Mouse (Mus musculus) spleen, embryonic (tissue): ENCODE data around the gene Sema3b.
"Not testable (repeated sequence)": the region's sequence is repeated elsewhere in the genome, so short reads cannot be mapped to it uniquely, and the experiment has no call there.

ENCODE experiments used
- CTCF ChIA-PET: fragments of 350-600 bp; sonication (Branson Sonifier 250); formaldehyde crosslinking; loops from one replicate; lab custom pipeline; 2022; lab: Charles Lee

Gene Sema3b

GRCm38 (mm10) chr9:107576357-107577107 is 32.5 kb downstream of the Sema3b start, which contains the start of gene Hyal1:
Hyal1 (plus strand) TSS chr9:107576927.
- CTCF ChIA-PET, result no interaction called here

GRCm38 (mm10) chr9:107575579-107576356 is 33.3 kb downstream of the Sema3b start:
- CTCF ChIA-PET, result no interaction called here

GRCm38 (mm10) chr9:107573774-107574173 is 35.3 kb downstream of the Sema3b start:
- CTCF ChIA-PET, result not testable (repeated sequence)

DNA sequence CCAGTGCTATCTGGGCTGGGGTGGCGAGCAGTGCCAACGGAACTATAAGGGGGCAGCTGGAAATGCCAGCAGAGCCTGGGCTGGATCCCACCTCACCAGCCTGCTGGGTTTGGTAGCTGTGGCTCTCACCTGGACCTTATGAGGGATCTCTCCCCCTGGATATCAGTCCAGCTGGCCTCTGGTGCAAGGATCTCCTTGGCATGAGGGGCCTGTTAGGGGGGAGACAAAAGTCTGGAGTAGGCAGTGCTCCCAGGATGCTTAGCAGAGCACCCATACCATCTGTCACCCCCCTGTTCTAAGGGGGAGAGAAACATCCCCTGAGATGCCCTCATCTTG is 36.7 kb downstream of the Sema3b start:
- CTCF ChIA-PET, result interaction anchor here (0.7 kb wide), 2 partner anchors 7 to 1095 kb away, joined by 3 to 12 read pairs; no protein-coding TSS in a partner anchor

DNA sequence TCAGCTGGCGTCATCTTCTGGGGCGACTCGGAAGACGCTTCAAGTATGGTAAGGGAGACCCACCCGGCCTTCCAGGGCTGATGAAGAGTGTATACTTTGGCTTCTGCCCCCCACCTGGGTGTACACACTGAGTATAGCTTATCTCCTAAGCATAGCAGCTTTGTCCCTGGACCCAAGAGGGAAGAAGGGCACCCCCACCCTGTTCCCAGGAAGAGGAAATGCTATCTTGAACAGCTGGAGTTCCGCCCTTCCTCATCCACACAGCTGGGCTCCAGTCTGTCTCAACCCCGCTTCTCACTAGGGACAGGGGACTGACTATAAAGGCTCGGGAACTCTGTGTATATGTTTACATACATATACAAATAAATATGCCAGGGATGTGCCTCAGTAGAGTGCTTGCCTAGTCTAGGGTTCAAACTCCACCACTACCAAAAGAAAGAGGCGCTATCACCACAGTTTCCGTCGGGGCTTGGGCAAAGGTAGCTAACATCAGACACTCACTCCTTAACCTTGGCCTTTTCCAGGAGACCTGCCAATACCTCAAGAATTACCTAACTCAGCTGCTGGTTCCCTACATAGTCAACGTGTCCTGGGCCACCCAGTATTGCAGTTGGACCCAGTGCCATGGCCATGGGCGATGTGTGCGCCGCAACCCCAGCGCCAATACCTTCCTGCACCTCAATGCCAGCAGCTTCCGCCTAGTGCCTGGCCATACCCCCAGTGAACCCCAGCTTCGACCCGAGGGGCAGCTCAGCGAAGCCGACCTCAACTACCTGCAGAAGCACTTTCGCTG is 37.3 kb downstream of the Sema3b start:
- CTCF ChIA-PET, result no interaction called here

DNA sequence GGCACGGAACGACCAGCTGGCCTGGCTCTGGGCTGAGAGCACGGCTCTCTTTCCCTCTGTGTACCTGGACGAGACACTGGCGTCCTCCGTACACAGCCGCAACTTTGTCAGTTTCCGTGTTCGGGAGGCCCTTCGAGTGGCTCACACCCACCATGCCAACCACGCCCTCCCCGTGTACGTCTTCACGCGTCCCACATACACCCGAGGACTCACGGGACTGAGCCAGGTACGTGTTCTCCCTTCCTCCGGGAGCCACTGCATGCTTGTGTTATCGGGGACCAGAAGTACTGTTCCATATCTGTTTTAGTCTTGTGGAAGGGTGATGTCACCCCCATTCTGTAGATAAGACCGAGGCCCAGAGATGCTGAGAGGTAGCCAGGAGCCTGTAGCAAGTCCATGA is 38.2 kb downstream of the Sema3b start:
- CTCF ChIA-PET, result no interaction called here

DNA sequence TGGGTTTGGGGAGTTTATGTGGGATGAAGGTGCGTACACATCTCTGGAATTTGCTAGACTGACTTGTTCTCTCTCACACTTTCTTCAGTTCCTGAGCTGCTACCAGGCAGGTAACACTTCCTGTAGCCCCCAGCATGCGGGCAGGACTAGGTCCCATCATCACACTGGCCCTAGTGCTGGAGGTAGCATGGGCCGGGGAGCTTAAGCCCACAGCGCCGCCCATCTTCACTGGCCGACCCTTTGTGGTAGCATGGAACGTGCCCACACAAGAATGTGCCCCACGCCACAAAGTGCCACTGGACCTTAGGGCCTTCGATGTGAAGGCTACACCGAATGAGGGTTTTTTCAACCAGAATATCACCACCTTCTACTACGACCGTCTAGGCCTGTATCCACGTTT is 39.0 kb downstream of the Sema3b start:
- CTCF ChIA-PET, result interaction anchor here (0.8 kb wide), 1 partner anchor 144 kb away, joined by 3 read pairs; no protein-coding TSS in a partner anchor

DNA sequence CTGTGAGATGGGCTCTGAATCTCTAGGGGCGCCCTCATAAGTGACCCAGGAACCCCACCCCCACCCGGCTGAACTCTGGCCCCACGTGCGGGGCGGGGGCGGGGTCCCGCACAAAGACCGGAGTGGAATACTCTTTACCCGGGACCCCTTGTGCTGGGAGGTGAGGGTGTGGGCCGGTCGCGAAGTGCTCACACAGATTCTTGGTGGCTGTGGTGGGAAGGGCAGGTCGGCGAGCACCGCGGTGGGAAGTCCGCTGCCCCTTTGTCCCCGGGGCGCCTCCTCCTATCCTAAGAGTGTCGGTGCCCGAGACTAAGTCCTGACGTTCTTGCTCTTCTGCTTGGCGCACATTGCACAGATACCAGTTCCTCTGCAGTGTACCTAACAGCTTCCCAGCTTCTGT is 39.8 kb downstream of the Sema3b start:
- CTCF ChIA-PET, result interaction anchor here (0.8 kb wide), 1 partner anchor 144 kb away, joined by 3 read pairs; no protein-coding TSS in a partner anchor

DNA sequence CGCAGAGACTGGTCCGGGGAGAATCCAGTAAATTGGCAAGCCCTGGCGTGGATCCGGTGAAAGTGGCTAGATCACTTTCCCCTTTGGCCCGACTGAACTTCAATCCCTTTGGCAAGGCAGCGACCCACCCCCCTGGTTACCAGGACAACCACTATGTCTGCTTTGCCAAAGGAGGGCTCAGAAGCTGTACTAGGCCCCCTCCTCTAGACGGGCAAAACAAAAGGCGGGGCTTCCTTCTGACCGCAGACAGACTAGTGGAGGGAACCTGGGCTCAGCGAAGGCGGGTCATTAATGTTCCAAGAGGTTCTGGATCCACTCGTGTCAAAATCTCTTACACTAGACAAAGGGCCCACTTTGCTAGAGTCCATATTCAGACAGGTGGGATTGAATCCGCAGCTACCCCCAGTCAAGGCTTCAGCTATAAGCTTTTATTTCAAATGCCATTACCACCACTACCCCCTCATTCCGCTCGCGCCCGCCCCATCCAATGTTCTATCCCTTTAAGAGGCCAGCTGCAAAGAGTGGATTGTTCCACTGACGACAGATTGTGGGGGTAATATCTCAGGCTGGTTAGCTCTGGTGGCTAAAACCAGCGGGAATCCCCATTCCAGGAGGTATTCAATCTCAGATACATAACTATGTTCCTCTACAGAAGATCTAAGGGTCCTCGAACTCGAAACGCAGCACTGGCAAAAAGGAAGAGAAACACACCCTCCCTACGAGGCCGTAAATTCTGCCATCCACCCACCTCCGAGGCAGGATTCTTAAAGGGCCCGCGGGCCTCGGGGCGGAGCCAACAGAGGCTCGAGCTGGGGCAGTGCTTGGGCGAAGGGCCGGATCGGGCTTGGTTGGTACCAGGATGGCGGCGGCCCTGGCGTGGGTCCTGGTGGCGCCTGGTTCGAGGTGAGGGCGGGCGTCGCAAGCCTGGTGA is 40.4 kb downstream of the Sema3b start:
- CTCF ChIA-PET, result no interaction called here

- CTCF ChIA-PET, result no interaction called here
Measured at GRCm38 (mm10) chr9:107567702-107568319, 41.2 kb downstream of the Sema3b start, which contains the start of gene Hyal2. Hyal2 (plus strand) TSS chr9:107567945.

DNA sequence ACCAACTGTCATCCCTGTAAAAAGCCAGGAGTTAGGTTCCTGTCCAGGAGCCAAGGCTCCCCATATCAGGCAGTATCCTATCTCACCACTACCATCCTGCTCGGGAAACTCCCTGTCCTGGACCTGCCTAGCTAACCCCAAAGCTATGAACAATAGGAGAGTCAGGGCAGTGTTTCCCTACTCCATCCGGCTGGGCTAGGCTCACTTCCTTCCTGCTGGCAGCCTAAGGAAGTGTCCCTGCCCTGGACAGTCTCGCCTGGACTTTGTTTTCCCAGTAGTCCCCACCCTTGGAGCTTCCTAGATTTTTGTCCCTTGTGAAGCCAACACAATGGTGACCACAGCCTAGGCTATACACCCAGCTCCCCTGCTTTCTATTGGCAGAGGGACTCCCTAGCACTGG is 42.2 kb downstream of the Sema3b start:
- CTCF ChIA-PET, result interaction anchor here (0.8 kb wide), 1 partner anchor 22 kb away, joined by 4 read pairs; no protein-coding TSS in a partner anchor

- CTCF ChIA-PET, result interaction anchor here (0.8 kb wide), 2 partner anchors 9 to 22 kb away, joined by 3 to 4 read pairs; no protein-coding TSS in a partner anchor
Measured at GRCm38 (mm10) chr9:107566041-107566709, 42.9 kb downstream of the Sema3b start.

GRCm38 (mm10) chr9:107565556-107565955 is 43.5 kb downstream of the Sema3b start:
- CTCF ChIA-PET, result interaction anchor here (0.6 to 1.3 kb wide), 4 partner anchors 9 to 112 kb away, joined by 3 to 4 read pairs (median 4); partner anchors contain the start of gene Naa80

GRCm38 (mm10) chr9:107563029-107563581 is 45.9 kb downstream of the Sema3b start, which contains the start of gene Tusc2:
Tusc2 (plus strand) TSS chr9:107563255.
- CTCF ChIA-PET, result interaction anchor here (1.0 to 1.1 kb wide), 2 partner anchors 13 to 20 kb away, joined by 3 read pairs; no protein-coding TSS in a partner anchor

GRCm38 (mm10) chr9:107556346-107556745 is 52.7 kb downstream of the Sema3b start:
- CTCF ChIA-PET, result interaction anchor here (0.8 to 1.1 kb wide), 2 partner anchors 9 kb away, joined by 3 to 4 read pairs; no protein-coding TSS in a partner anchor

GRCm38 (mm10) chr9:107555701-107556100 is 53.3 kb downstream of the Sema3b start:
- CTCF ChIA-PET, result interaction anchor here (1.1 kb wide), 1 partner anchor 9 kb away, joined by 4 read pairs; no protein-coding TSS in a partner anchor

DNA sequence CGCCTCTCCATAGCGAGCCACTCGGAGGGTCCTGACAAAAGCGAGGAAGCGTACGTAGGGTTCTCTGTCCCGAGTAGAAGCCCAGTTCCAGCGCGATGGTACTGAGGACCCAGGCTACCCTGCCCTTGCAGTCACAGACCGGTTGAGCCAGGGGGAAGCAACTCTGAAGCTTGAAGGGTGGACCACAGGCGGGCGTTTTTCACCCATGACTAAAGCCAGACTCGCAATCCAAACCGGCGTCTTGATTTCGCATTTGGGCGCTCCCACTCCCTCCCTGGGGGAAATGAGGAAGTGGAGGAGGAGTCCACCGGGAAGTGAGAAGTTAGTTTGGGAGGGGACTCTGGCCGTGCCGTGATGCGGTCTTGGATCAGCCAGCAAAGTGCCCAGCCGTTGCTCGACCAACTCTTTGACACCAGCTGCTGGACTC is 54.0 kb downstream of the Sema3b start:
- CTCF ChIA-PET, result no interaction called here

DNA sequence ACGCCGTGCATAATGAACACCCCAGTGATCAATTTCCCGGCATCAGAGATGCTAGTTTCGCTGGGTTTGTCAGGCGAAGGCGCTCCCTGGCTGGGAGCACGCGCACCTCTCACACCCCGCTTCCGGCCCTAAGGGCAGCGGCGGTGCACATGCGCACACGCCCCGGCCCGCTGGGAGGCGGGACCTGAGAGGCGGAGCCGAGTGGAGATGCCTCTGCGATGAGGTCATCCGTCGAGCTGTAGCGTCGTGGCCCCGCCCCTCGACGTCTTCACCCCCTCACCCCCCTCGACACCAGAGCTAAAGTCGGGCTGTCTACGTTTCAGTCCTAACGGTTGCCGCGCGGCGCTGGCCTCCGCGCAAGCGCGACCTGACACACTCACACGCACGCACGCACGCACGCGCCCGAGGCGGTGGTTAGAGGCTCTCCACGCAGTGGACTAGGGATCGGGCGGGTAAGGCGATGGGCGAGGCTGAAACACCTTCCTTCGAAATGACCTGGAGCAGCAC is 54.7 kb downstream of the Sema3b start:
- CTCF ChIA-PET, result no interaction called here
